Mouse (Mus musculus): ENCODE data around the gene Slc37a2.

GRCm38 (mm10) chr9:37248381-37248906, 7.1 kb downstream of the Slc37a2 start:
- TF ChIP-seq POLR2A (IDR thresholded peaks at IDR 0.05; ENCODE audit: control insufficient read depth in 1 of 2, insufficient read depth in 1 of 2, low read depth in 1 of 2, low read length in 2 of 2, poor library complexity in 1 of 2): no peak
- no peak for TF ChIP-seq E2F4 (IDR thresholded peaks at IDR 0.05; ENCODE audit: borderline replicate concordance, low read depth, low read length)
- TF ChIP-seq MAX (IDR thresholded peaks at IDR 0.05; ENCODE audit: low read length): no peak
- no peak for TF ChIP-seq POLR2AphosphoS5 (IDR thresholded peaks at IDR 0.05; ENCODE audit: borderline replicate concordance, low read depth, low read length)
- no peak for TF ChIP-seq ZKSCAN1 (IDR thresholded peaks at IDR 0.05; ENCODE audit: low read depth, low read length)
- no peak for TF ChIP-seq HCFC1 (IDR thresholded peaks at IDR 0.05; ENCODE audit: low read depth, low read length)
